Mouse (Mus musculus): ENCODE measurements around the gene Fgfr2. TPM values are rescaled to one million over a fixed set of nuclear protein-coding genes. Genes with fewer than 3 reads are reported as not detected.

The Fgfr2 gene
- polyA plus RNA-seq, 1 experiment from 2014 or later, result 93.6 TPM

DNA sequence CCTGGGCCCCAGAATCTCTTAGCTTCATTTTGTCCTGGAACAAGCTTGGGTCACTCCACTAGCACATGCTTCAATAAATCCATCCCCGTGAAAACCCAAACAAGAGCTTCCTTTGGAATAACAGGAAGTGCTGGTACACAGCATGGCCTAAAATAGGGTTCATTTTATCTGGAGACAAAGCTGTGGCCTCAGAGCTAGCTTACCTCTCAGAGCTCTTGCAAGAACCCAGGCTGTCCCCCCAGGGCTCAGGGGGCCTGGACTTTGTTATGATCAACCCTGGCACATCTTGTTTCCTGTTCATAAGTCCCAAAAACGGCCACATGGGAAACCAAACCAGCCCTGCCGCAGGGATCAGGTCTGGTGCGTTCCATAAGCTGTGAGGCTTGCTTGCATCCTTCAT lies 85.5 kb downstream of the Fgfr2 start:
- Histone ChIP-seq H3K27ac (ENCODE audit: low read depth, low read length) (0 out of 2 replicates have a peak overlapping the region, but pooled peaks have one; percentile 18), H3K27me3 (ENCODE audit: control insufficient read depth, insufficient read depth, low read length) (no peaks in the 10 kb centered on the region), H3K9me3 (ENCODE audit: control insufficient read depth, low read length) (no peaks in the 10 kb centered on the region), H3K9ac (ENCODE audit: low read length) (no peak overlapping the region), H3K4me2 (ENCODE audit: low read depth, low read length, severe bottlenecking) (no peak overlapping the region), H3K4me3 (ENCODE audit: low read depth, low read length) (no peak overlapping the region), H3K4me1 (replicated peaks; ENCODE audit: control insufficient read depth, insufficient read depth, low read length) (peaks cover 16% of the 10 kb centered on the region), H3K36me3 (ENCODE audit: control insufficient read depth, insufficient read depth, low read length) (no peaks in the 10 kb centered on the region)
- no peak for DNase-seq (ENCODE audit: low spot score)
- ATAC-seq (replicated peaks; ENCODE audit: low FRiP score), result no peak
- WGBS, result 63% methylated on average over 4 of the region's 4 CpGs

DNA sequence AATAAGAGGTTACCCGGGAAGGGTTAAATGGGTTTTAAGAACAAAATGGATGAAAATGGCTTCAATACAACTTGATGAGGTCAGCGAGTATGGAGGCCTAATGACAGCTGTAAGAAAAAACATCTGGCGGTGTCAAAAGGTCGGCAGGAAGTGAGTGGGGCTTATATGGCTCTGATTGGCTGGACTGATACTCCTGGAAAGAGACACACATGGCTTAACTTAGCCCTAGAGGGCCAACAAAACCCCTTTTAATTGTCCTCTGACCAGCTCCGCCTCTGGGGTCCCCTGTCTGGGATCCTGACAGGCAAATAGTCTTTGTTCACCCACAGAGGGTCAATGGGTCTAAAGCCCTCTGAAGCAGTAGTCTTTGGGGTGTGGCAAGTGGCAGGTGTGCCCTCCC lies 85.9 kb downstream of the Fgfr2 start:
- Histone ChIP-seq H3K4me1 (replicated peaks; ENCODE audit: control insufficient read depth, insufficient read depth, low read length) (peaks cover 16% of the 10 kb centered on the region), H3K4me2 (ENCODE audit: low read depth, low read length, severe bottlenecking) (no peak overlapping the region), H3K36me3 (ENCODE audit: control insufficient read depth, insufficient read depth, low read length) (no peaks in the 10 kb centered on the region), H3K27me3 (ENCODE audit: control insufficient read depth, insufficient read depth, low read length) (no peaks in the 10 kb centered on the region), H3K4me3 (ENCODE audit: low read depth, low read length) (no peak overlapping the region), H3K27ac (ENCODE audit: low read depth, low read length) (0 out of 2 replicates have a peak overlapping the region, but pooled peaks have one; percentile 18), H3K9ac (ENCODE audit: low read length) (no peak overlapping the region), H3K9me3 (ENCODE audit: control insufficient read depth, low read length) (no peaks in the 10 kb centered on the region)
- DNase-seq (ENCODE audit: low spot score) (no peak), ATAC-seq (replicated peaks; ENCODE audit: low FRiP score) (no peak)
- WGBS, result 37% methylated on average over 5 of the region's 5 CpGs

DNA sequence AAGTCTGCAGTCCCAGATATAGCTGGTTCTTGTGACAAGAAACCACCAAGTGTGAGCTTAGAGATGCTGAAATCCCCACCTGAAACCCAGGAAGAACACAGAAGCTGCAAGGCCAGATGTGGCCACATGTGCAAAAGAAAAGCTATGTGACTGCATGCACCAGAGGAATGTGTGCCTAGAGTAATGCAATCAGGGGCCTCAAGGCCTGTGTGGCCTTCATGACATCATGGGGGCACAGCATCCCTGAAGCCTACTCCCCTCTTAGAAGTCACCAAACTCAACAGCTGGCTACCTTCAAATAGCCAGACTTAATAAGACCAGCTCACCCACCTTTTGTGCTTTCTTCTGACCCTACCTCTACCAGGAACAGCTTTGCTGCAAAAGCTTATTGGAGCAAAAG lies 87.2 kb downstream of the Fgfr2 start:
- no peaks in the 10 kb centered on the region for H3K36me3 ChIP-seq (ENCODE audit: control insufficient read depth, insufficient read depth, low read length)
- no peak overlapping the region for H3K9ac ChIP-seq (ENCODE audit: low read length)
- no peak for DNase-seq (ENCODE audit: low spot score)
- H3K27me3 ChIP-seq (ENCODE audit: control insufficient read depth, insufficient read depth, low read length), result no peaks in the 10 kb centered on the region
- H3K27ac ChIP-seq (ENCODE audit: low read depth, low read length), result no peak overlapping the region
- no peaks in the 10 kb centered on the region for H3K9me3 ChIP-seq (ENCODE audit: control insufficient read depth, low read length)
- no peak overlapping the region for H3K4me2 ChIP-seq (ENCODE audit: low read depth, low read length, severe bottlenecking)
- no peak overlapping the region for H3K4me3 ChIP-seq (ENCODE audit: low read depth, low read length)
- no peak for ATAC-seq (replicated peaks; ENCODE audit: low FRiP score)
- peaks cover 16% of the 10 kb centered on the region for H3K4me1 ChIP-seq (replicated peaks; ENCODE audit: control insufficient read depth, insufficient read depth, low read length)

DNA sequence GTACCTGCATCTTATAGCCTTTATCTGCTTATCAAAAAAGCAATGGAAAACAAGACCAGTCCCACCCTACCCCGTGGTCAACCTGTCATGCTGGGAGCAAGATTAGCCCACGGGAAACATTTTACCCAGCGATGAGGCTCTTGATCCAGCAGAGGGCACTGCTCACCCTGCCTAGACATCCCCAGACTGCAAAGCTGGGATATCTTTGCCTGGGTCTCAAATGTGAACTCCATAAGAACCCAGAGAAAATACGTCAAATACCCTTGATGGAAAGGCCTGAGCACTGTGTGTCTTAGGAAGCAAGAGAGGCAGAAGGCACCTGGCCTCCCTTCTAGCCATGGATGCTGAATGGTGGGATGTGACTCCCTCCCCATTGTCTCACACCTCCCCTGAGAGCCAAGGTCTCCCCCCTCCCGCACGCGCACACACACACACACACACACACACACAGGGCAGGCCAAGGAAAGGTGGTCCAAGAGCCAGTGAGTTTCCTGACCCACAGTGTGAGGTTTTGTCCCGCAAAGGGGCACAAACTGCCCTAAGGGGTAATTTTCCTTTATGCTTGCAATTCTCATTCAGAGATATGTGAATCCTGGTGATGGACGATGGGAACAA lies 90.5 kb downstream of the Fgfr2 start:
- Histone ChIP-seq H3K9me3 (ENCODE audit: control insufficient read depth, low read length) (no peaks in the 10 kb centered on the region), H3K36me3 (ENCODE audit: control insufficient read depth, insufficient read depth, low read length) (no peaks in the 10 kb centered on the region), H3K27me3 (ENCODE audit: control insufficient read depth, insufficient read depth, low read length) (no peaks in the 10 kb centered on the region), H3K4me2 (ENCODE audit: low read depth, low read length, severe bottlenecking) (no peak overlapping the region), H3K9ac (ENCODE audit: low read length) (no peak overlapping the region), H3K4me1 (replicated peaks; ENCODE audit: control insufficient read depth, insufficient read depth, low read length) (peaks cover 16% of the 10 kb centered on the region), H3K4me3 (ENCODE audit: low read depth, low read length) (no peak overlapping the region), H3K27ac (ENCODE audit: low read depth, low read length) (no peak overlapping the region)
- 43% methylated on average over 9 of the region's 9 CpGs for WGBS
- ATAC-seq (replicated peaks; ENCODE audit: low FRiP score) (peak; percentile 61), DNase-seq (ENCODE audit: low spot score) (peak; percentile 79)

DNA sequence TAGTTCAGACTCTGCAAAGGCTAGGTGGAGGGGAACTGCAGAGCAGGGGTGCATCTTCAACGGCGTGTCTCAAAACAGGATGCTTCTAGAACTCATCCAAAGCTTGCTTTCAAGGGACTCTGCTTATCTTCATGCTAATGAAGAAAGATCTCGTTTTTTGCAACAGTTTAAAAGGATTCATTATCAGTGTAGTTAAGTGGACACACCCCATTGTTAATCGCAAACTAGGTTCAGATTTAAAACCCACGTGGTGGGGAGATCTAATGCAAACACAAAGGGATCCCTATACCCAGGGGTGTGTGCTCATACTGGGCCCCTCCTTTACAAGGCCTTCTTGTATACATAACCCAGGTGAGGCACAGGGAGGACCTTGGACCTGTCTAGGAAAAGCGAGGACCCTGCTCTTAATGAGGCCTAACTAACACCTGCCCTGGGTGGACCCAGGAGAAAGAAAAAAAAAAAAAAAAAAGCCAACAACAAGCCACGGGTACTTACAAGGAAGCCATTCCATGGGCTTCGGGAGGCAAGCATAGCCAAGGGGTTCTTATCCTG lies 93.6 kb downstream of the Fgfr2 start:
- 77% methylated on average over 8 of the region's 8 CpGs for WGBS
- no peaks in the 10 kb centered on the region for H3K9me3 ChIP-seq (ENCODE audit: control insufficient read depth, low read length)
- peaks cover 14% of the 10 kb centered on the region; the same call in 1 of the 2 replicates for H3K4me1 ChIP-seq (replicated peaks; ENCODE audit: control insufficient read depth, insufficient read depth, low read length)
- H3K4me2 ChIP-seq (ENCODE audit: low read depth, low read length, severe bottlenecking), result no peak overlapping the region
- no peak for DNase-seq (ENCODE audit: low spot score)
- no peaks in the 10 kb centered on the region for H3K27me3 ChIP-seq (ENCODE audit: control insufficient read depth, insufficient read depth, low read length)
- no peak for ATAC-seq (replicated peaks; ENCODE audit: low FRiP score)
- no peak overlapping the region for H3K27ac ChIP-seq (ENCODE audit: low read depth, low read length)
- H3K36me3 ChIP-seq (ENCODE audit: control insufficient read depth, insufficient read depth, low read length), result no peaks in the 10 kb centered on the region
- no peak overlapping the region for H3K4me3 ChIP-seq (ENCODE audit: low read depth, low read length)
- H3K9ac ChIP-seq (ENCODE audit: low read length), result no peak overlapping the region

DNA sequence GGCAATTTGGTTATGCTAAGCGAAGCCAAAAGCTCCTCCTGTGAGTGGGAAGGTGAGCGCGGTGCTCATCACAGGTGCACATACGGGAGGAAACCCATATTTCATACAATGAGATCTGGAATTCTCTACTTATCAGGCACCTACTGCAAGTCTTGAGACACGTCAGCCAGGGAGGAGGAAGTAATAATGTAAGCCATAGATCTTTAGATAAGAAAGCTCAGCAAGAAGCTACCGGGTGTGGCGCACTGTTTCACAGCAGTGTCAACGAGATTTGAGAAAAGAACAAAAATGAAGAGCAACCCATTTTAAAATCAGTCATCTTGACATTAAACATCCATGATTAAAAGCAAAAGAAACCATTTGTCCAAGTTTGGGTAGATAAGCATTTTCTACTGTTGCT lies 94.1 kb downstream of the Fgfr2 start:
- no peaks in the 10 kb centered on the region for H3K9me3 ChIP-seq (ENCODE audit: control insufficient read depth, low read length)
- DNase-seq (ENCODE audit: low spot score) (no peak), ATAC-seq (replicated peaks; ENCODE audit: low FRiP score) (no peak)
- no peaks in the 10 kb centered on the region for H3K36me3 ChIP-seq (ENCODE audit: control insufficient read depth, insufficient read depth, low read length)
- H3K4me3 ChIP-seq (ENCODE audit: low read depth, low read length), result no peak overlapping the region
- H3K27me3 ChIP-seq (ENCODE audit: control insufficient read depth, insufficient read depth, low read length), result no peaks in the 10 kb centered on the region
- no peak overlapping the region for H3K9ac ChIP-seq (ENCODE audit: low read length)
- H3K4me1 ChIP-seq (replicated peaks; ENCODE audit: control insufficient read depth, insufficient read depth, low read length), result peaks cover 14% of the 10 kb centered on the region; the same call in 1 of the 2 replicates
- 93% methylated on average over 8 of the region's 8 CpGs for WGBS
- H3K4me2 ChIP-seq (ENCODE audit: low read depth, low read length, severe bottlenecking), result no peak overlapping the region
- H3K27ac ChIP-seq (ENCODE audit: low read depth, low read length), result no peak overlapping the region

DNA sequence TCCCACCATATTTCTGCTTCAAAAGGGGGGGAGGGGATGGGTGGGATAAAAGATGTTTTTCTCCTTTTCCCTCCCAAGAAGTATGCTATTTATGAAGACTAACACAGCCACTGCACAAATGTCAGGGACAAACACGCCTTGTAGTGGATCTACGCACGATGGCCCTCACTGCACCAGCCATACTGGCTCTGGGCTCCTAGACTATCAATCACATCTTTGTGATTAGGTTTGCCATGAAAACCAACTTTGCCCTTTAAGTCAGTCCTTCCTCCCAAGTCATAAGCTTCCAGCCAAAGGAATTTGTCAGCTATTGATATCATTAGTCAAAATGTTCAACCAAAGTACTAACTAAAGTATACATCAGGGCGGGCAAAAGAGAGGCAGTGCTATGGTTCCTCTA lies 95.2 kb downstream of the Fgfr2 start:
- Histone ChIP-seq H3K4me3 (ENCODE audit: low read depth, low read length) (no peak overlapping the region), H3K36me3 (ENCODE audit: control insufficient read depth, insufficient read depth, low read length) (no peaks in the 10 kb centered on the region), H3K4me1 (replicated peaks; ENCODE audit: control insufficient read depth, insufficient read depth, low read length) (peaks cover 8% of the 10 kb centered on the region; the same call in 1 of the 2 replicates), H3K27ac (ENCODE audit: low read depth, low read length) (no peak overlapping the region), H3K9me3 (ENCODE audit: control insufficient read depth, low read length) (no peaks in the 10 kb centered on the region), H3K9ac (ENCODE audit: low read length) (no peak overlapping the region), H3K4me2 (ENCODE audit: low read depth, low read length, severe bottlenecking) (no peak overlapping the region), H3K27me3 (ENCODE audit: control insufficient read depth, insufficient read depth, low read length) (no peaks in the 10 kb centered on the region)
- DNase-seq (ENCODE audit: low spot score) (no peak), ATAC-seq (replicated peaks; ENCODE audit: low FRiP score) (no peak)
- 94% methylated on average over 4 of the region's 4 CpGs for WGBS

DNA sequence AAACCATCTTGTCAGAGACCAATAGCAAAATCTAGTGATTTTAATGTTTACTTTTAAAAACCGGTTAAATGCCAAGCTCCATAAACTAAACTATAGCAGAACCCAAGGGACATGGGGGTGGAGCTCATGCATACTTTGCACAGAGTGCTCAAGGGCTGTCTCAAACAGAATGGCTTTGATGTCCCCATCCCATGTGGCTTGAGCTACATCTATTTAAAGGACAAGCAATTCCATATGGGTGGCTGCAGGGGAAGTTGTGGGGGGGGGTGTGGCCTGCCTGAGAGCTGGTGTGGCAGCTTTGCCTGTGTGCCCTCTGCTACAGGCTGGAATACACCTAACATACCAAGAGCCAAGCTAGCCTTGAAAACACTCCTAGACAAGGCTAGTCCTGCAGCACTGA lies 98.5 kb downstream of the Fgfr2 start:
- H3K4me3 ChIP-seq (ENCODE audit: low read depth, low read length), result no peak overlapping the region
- H3K27ac ChIP-seq (ENCODE audit: low read depth, low read length), result no peak overlapping the region
- DNase-seq (ENCODE audit: low spot score) (no peak), ATAC-seq (replicated peaks; ENCODE audit: low FRiP score) (no peak)
- no peaks in the 10 kb centered on the region for H3K9me3 ChIP-seq (ENCODE audit: control insufficient read depth, low read length)
- no peak overlapping the region for H3K9ac ChIP-seq (ENCODE audit: low read length)
- no peaks in the 10 kb centered on the region for H3K36me3 ChIP-seq (ENCODE audit: control insufficient read depth, insufficient read depth, low read length)
- peaks cover 15% of the 10 kb centered on the region for H3K4me1 ChIP-seq (replicated peaks; ENCODE audit: control insufficient read depth, insufficient read depth, low read length)
- H3K27me3 ChIP-seq (ENCODE audit: control insufficient read depth, insufficient read depth, low read length), result no peaks in the 10 kb centered on the region
- WGBS, result 79% methylated on average over 1 of the region's 1 CpGs
- H3K4me2 ChIP-seq (ENCODE audit: low read depth, low read length, severe bottlenecking), result no peak overlapping the region

DNA sequence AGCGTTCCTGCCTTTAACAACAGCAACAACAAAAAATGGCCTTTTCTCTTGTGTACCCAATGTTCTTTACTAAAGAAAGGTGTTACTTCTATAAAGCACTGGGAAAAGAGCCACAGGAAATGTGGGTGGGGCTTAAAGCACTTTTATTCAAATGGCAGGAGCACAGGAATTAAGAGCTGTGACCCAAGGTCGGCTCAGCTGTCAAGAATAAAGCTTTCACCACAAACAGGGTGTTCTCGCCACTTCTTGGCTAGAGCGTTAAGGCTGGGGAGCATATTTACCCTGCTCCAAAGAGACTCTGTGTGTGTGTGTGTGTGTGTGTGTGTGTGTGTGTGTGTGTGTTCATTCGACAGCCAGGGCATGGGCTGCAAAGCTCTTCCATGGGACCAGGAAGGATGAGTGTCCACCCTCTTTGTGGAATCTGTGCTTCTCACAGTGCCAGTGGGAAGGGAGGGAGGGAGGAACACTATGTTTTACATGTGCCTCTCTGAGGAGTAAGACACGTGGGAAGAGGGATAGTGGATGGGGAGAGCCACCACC lies 103.6 kb downstream of the Fgfr2 start:
- H3K27me3 ChIP-seq (ENCODE audit: control insufficient read depth, insufficient read depth, low read length), result no peaks in the 10 kb centered on the region
- H3K9ac ChIP-seq (ENCODE audit: low read length), result no peak overlapping the region
- H3K4me2 ChIP-seq (ENCODE audit: low read depth, low read length, severe bottlenecking), result no peak overlapping the region
- DNase-seq (ENCODE audit: low spot score), result no peak
- WGBS, result 28% methylated on average over 6 of the region's 6 CpGs
- no peaks in the 10 kb centered on the region for H3K9me3 ChIP-seq (ENCODE audit: control insufficient read depth, low read length)
- ATAC-seq (replicated peaks; ENCODE audit: low FRiP score), result no peak
- no peaks in the 10 kb centered on the region for H3K36me3 ChIP-seq (ENCODE audit: control insufficient read depth, insufficient read depth, low read length)
- H3K4me1 ChIP-seq (replicated peaks; ENCODE audit: control insufficient read depth, insufficient read depth, low read length), result peaks cover 28% of the 10 kb centered on the region
- H3K4me3 ChIP-seq (ENCODE audit: low read depth, low read length), result no peak overlapping the region
- H3K27ac ChIP-seq (ENCODE audit: low read depth, low read length), result no peak overlapping the region
